8 mouse cellular contexts compared by ENCODE assay signal in the genomic region with DNA sequence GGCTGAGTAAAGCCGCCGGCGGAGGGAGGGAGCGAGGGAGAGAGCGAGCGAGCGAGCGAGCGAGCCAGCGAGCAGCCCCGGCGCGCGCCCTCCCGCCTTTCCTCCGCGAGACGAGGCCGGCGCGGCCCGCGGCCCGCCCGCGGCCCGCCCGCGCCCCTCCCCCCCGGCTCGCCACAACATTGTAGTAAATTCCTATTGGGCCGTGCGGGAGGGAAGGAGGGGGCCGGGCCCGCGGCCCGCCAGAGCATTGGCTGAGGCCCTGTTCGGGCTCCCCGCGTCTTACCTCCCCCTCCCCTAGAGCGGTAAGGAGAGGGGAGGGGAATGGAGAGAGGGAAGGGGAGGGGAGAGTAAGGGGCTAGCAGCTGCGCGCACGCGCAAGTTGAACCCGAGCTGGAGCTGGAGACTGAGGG. TPM values are rescaled to one million over a fixed set of nuclear protein-coding genes. Genes with fewer than 3 reads are reported as not detected.
DNase-seq lines count a peak whose midpoint lies in the region; ATAC-seq and TF ChIP-seq lines count a peak whose summit lies in the region.

No protein-coding gene starts in this region.

- peaks cover 51% of the 10 kb centered on the region for H3K36me3 ChIP-seq in G1E (replicated peaks)
- no peaks in the 10 kb centered on the region for H3K36me3 ChIP-seq in forebrain, embryonic 16.5 days (ENCODE audit: control insufficient read depth, insufficient read depth)
- H3K36me3 ChIP-seq in liver, postnatal 0 days (replicated peaks; ENCODE audit: insufficient read depth, low read length), result peaks cover 15% of the 10 kb centered on the region; the same call in 1 of the 2 replicates
- no peaks in the 10 kb centered on the region for H3K36me3 ChIP-seq in neural tube, embryonic 14.5 days (ENCODE audit: control insufficient read depth, insufficient read depth, low read length)
- H3K36me3 ChIP-seq in testis, adult 2 months (ENCODE audit: control insufficient read depth, insufficient read depth, low read length), result no peaks in the 10 kb centered on the region

- peak overlapping the region; percentile 93 for H3K9ac ChIP-seq in forebrain, embryonic 16.5 days (replicated peaks; ENCODE audit: low read depth, low read length)
- H3K9ac ChIP-seq in liver, postnatal 0 days (replicated peaks), result peak overlapping the region; percentile 84
- peak overlapping the region; percentile 98 for H3K9ac ChIP-seq in neural tube, embryonic 14.5 days (replicated peaks; ENCODE audit: low read depth, low read length)

- DNase-seq in G1E (ENCODE audit: low spot score), result peak; percentile 95
- peak; percentile 89 to 91 for DNase-seq in cerebellum, adult 18-20 months
- DNase-seq in heart, postnatal 25 days (ENCODE audit: low spot score), result peak; percentile 82
- DNase-seq in layer of hippocampus, adult 11-12 months (ENCODE audit: low spot score), result peak; percentile 82
- DNase-seq in liver, postnatal 0 days, result peak; percentile 89

- ATAC-seq in G1E (ENCODE audit: extremely low read depth, insufficient number of reproducible peaks, low FRiP score, poor library complexity, severe bottlenecking), result peak; percentile 93
- peak; percentile 99 for ATAC-seq in forebrain, embryonic 16.5 days
- peak; percentile 95 for ATAC-seq in liver, postnatal 0 days
- peak; percentile 98 for ATAC-seq in neural tube, embryonic 14.5 days (ENCODE audit: low read depth)

- peak overlapping the region; percentile 75 for H3K4me3 ChIP-seq in G1E (ENCODE audit: low read depth, low read length)
- H3K4me3 ChIP-seq in forebrain, embryonic 16.5 days (replicated peaks; ENCODE audit: low read length), result peak overlapping the region; percentile 96
- H3K4me3 ChIP-seq in liver, postnatal 0 days (ENCODE audit: low read depth, low read length), result peak overlapping the region; percentile 75
- H3K4me3 ChIP-seq in neural tube, embryonic 14.5 days (ENCODE audit: low read depth, low read length), result peak overlapping the region; percentile 95
- H3K4me3 ChIP-seq in testis, adult 2 months (ENCODE audit: control insufficient read depth, low read depth, low read length), result peak overlapping the region; percentile 85

- H3K9me3 ChIP-seq in G1E (replicated peaks), result no peaks in the 10 kb centered on the region
- no peaks in the 10 kb centered on the region for H3K9me3 ChIP-seq in forebrain, embryonic 16.5 days (ENCODE audit: control insufficient read depth, low read length)
- no peaks in the 10 kb centered on the region for H3K9me3 ChIP-seq in liver, postnatal 0 days (ENCODE audit: low read length)
- H3K9me3 ChIP-seq in neural tube, embryonic 14.5 days (ENCODE audit: control insufficient read depth, low read length), result no peaks in the 10 kb centered on the region

- TF ChIP-seq EP300 in liver, postnatal 0 days (IDR thresholded peaks at IDR 0.05; ENCODE audit: low read depth), result no peak

- H3K4me1 ChIP-seq in G1E (ENCODE audit: insufficient read depth, low read depth, low read length), result peaks cover 76% of the 10 kb centered on the region
- peaks cover 23% of the 10 kb centered on the region for H3K4me1 ChIP-seq in forebrain, embryonic 16.5 days (replicated peaks; ENCODE audit: control insufficient read depth, insufficient read depth, low read length)
- peaks cover 20% of the 10 kb centered on the region for H3K4me1 ChIP-seq in liver, postnatal 0 days (ENCODE audit: insufficient read depth)
- peaks cover 28% of the 10 kb centered on the region for H3K4me1 ChIP-seq in neural tube, embryonic 14.5 days (ENCODE audit: control insufficient read depth, insufficient read depth, low read length)
- peaks cover 7% of the 10 kb centered on the region for H3K4me1 ChIP-seq in testis, adult 2 months (ENCODE audit: control insufficient read depth, insufficient read depth, low read length)

- WGBS in forebrain, embryonic 16.5 days, result under 1% methylated on average over 40 of the region's 46 CpGs
- under 1% methylated on average over 29 of the region's 46 CpGs for WGBS in liver, postnatal 0 days (ENCODE audit: insufficient replicate concordance)
- under 1% methylated on average over 19 of the region's 46 CpGs for WGBS in neural tube, embryonic 14.5 days

- intact Hi-C loops in heart, postnatal 25 days (cut with DNase I), result loop anchor here (2.0 kb wide), 1 partner anchor 26 kb away; the partner anchor contains the start of genes Epb41 and Gm10300

- H3K4me2 ChIP-seq in forebrain, embryonic 16.5 days (ENCODE audit: low read length), result peak overlapping the region; percentile 89
- peak overlapping the region; percentile 100 for H3K4me2 ChIP-seq in liver, postnatal 0 days (ENCODE audit: low read depth, low read length)
- peak overlapping the region; percentile 76 for H3K4me2 ChIP-seq in neural tube, embryonic 14.5 days (ENCODE audit: low read depth, low read length)

- no peak for TF ChIP-seq POLR2A in testis, adult 2 months (IDR thresholded peaks at IDR 0.05; ENCODE audit: control insufficient read depth, low read depth, low read length)

- H3K27me3 ChIP-seq in G1E (ENCODE audit: insufficient read depth, low read length), result no peaks in the 10 kb centered on the region
- 0 out of 2 replicates have a peak, but pooled peaks cover 8% of the 10 kb centered on the region for H3K27me3 ChIP-seq in forebrain, embryonic 16.5 days (replicated peaks; ENCODE audit: control insufficient read depth, insufficient read depth, low read length)
- no peaks in the 10 kb centered on the region for H3K27me3 ChIP-seq in liver, postnatal 0 days (ENCODE audit: insufficient read depth, low read length)
- no peaks in the 10 kb centered on the region for H3K27me3 ChIP-seq in neural tube, embryonic 14.5 days (ENCODE audit: control insufficient read depth, insufficient read depth, low read length)
- H3K27me3 ChIP-seq in testis, adult 2 months (ENCODE audit: control insufficient read depth, insufficient read depth, low read length), result no peaks in the 10 kb centered on the region

- peak overlapping the region; percentile 89 for H3K27ac ChIP-seq in forebrain, embryonic 16.5 days (ENCODE audit: low read length)
- H3K27ac ChIP-seq in liver, postnatal 0 days (ENCODE audit: low read depth), result peak overlapping the region; percentile 58
- peak overlapping the region; percentile 97 for H3K27ac ChIP-seq in neural tube, embryonic 14.5 days (ENCODE audit: low read depth, low read length)
- H3K27ac ChIP-seq in testis, adult 2 months (ENCODE audit: control insufficient read depth, insufficient read depth, low read depth, low read length), result no peak overlapping the region

- no peak for TF ChIP-seq CTCF in G1E (IDR thresholded peaks at IDR 0.05; ENCODE audit: low read depth, low read length)
- no peak for TF ChIP-seq CTCF in liver, postnatal 0 days (IDR thresholded peaks at IDR 0.05; ENCODE audit: low read depth)
- TF ChIP-seq CTCF in testis, adult 2 months (IDR thresholded peaks at IDR 0.05; ENCODE audit: control insufficient read depth, insufficient read depth, insufficient replicate concordance, low read depth, low read length), result no peak

RNA-seq across cellular contexts. Expression of gene Gm10300, which starts 25.5 kb away (rescaled TPM):
- total RNA-seq in G1E (2014; fragmentation: Nextera tagmentation) (0.63 and 1.2 TPM in 2 replicates), G1E (2017) (0.16 and 0.46 TPM in 2 replicates)
- polyA plus RNA-seq in G1E (2012), result 0.26 and 0.28 TPM in 2 replicates
- polyA plus RNA-seq in forebrain, embryonic 16.5 days (2015; fragmentation: Nextera tagmentation; extraction: Ambion mirVana), result not detected in 2 replicates
- total RNA-seq in heart, postnatal 25 days (2021), result under 1 TPM in 1 of 2 experiments, not detected in 1; 0.17 TPM
- polyA plus RNA-seq in liver, postnatal 0 days (2015; fragmentation: Nextera tagmentation; extraction: Ambion mirVana), result 0.18 and 0.28 TPM in 2 replicates
- polyA plus RNA-seq in neural tube, embryonic 14.5 days (2014; fragmentation: Nextera tagmentation; extraction: Ambion mirVana), result not detected in 2 replicates
- polyA plus RNA-seq in testis, adult 2 months (2012; rRNA removed), result not detected in 2 replicates

RNA-seq across cellular contexts. Expression of gene Epb41, which starts 26.1 kb away (rescaled TPM):
- total RNA-seq in G1E (2014; fragmentation: Nextera tagmentation) (329 and 560 TPM in 2 replicates), G1E (2017) (97.8 and 129 TPM in 2 replicates)
- polyA plus RNA-seq in G1E (2012), result 119 and 152 TPM in 2 replicates
- 74.1 and 91.8 TPM in 2 replicates for polyA plus RNA-seq in forebrain, embryonic 16.5 days (2015; fragmentation: Nextera tagmentation; extraction: Ambion mirVana)
- 100 to 1,000 TPM; 144 to 184 TPM for total RNA-seq in heart, postnatal 25 days (2021)
- 65.7 and 75.1 TPM in 2 replicates for polyA plus RNA-seq in liver, postnatal 0 days (2015; fragmentation: Nextera tagmentation; extraction: Ambion mirVana)
- 68.1 and 86.1 TPM in 2 replicates for polyA plus RNA-seq in neural tube, embryonic 14.5 days (2014; fragmentation: Nextera tagmentation; extraction: Ambion mirVana)
- polyA plus RNA-seq in testis, adult 2 months (2012; rRNA removed), result 8.7 and 9.6 TPM in 2 replicates
